In genomic region chr4:139823138-139823869, GRCm38 (mm10) we compare ENCODE assay signal across 10 mouse cellular contexts. TPM values are rescaled to one million over a fixed set of nuclear protein-coding genes. Genes with fewer than 3 reads are reported as not detected.
A peak's percentile ranks its signal among the peaks of the same experiment; 100 is the strongest.
DNase-seq lines count a peak whose midpoint lies in the region; ATAC-seq lines count a peak whose summit lies in the region.
"Had no signal": no experiment of that assay in that cellular context is flagged by ENCODE, and none has a peak within 500 bp of the region (broad histone marks: within the 10 kb centered on the region; RNA-seq: fewer than 3 reads in every experiment).

No protein-coding gene starts in this region.

- no peak overlapping the region for H3K9ac ChIP-seq in kidney, embryonic 15.5 days
- H3K9ac ChIP-seq in embryonic facial prominence, embryonic 15.5 days: 0 out of 2 replicates have a peak overlapping the region, but pooled peaks have one; percentile 6
- H3K9ac ChIP-seq in limb, embryonic 11.5 days (ENCODE audit: low read length): no peak overlapping the region
- H3K9ac ChIP-seq in neural tube, embryonic 13.5 days: peak overlapping the region; percentile 52; the same call in 1 of the 2 replicates

- H3K9me3 ChIP-seq in kidney, embryonic 15.5 days (replicated peaks): no peaks in the 10 kb centered on the region
- no peaks in the 10 kb centered on the region for H3K9me3 ChIP-seq in embryonic facial prominence, embryonic 15.5 days (replicated peaks)
- no peaks in the 10 kb centered on the region for H3K9me3 ChIP-seq in limb, embryonic 11.5 days (ENCODE audit: control insufficient read depth, low read length)
- no peaks in the 10 kb centered on the region for H3K9me3 ChIP-seq in neural tube, embryonic 13.5 days

- H3K4me2 ChIP-seq in kidney, embryonic 15.5 days: no peak overlapping the region
- H3K4me2 ChIP-seq in embryonic facial prominence, embryonic 15.5 days (replicated peaks): peak overlapping the region; percentile 36
- no peak overlapping the region for H3K4me2 ChIP-seq in limb, embryonic 11.5 days (ENCODE audit: low read depth, severe bottlenecking)
- H3K4me2 ChIP-seq in neural tube, embryonic 13.5 days: peak overlapping the region; percentile 48

- no peak for DNase-seq in kidney, adult 8-10 months
- DNase-seq in limb, embryonic 11.5 days (ENCODE audit: low spot score): peak; percentile 64
- DNase-seq in right cerebral cortex, postnatal 14 days: no peak
- DNase-seq in urinary bladder, postnatal 36 days (ENCODE audit: low spot score in 2 of 2): no peak

- H3K27ac ChIP-seq in kidney, embryonic 15.5 days: no peak overlapping the region
- H3K27ac ChIP-seq in embryonic facial prominence, embryonic 15.5 days (replicated peaks): no peak overlapping the region; the same call in 1 of the 2 replicates
- no peak overlapping the region for H3K27ac ChIP-seq in limb, embryonic 11.5 days (replicated peaks; ENCODE audit: low read depth, low read length)
- H3K27ac ChIP-seq in neural tube, embryonic 13.5 days (replicated peaks): no peak overlapping the region
- H3K27ac ChIP-seq: left cerebral cortex, adult 2 months had no signal

- H3K27me3 ChIP-seq in kidney, embryonic 15.5 days: peaks cover 100% of the 10 kb centered on the region
- peaks cover 95% of the 10 kb centered on the region for H3K27me3 ChIP-seq in embryonic facial prominence, embryonic 15.5 days
- H3K27me3 ChIP-seq in limb, embryonic 11.5 days (ENCODE audit: control insufficient read depth, insufficient read depth, low read length): peaks cover 96% of the 10 kb centered on the region
- H3K27me3 ChIP-seq in neural tube, embryonic 13.5 days: peaks cover 98% of the 10 kb centered on the region

- peaks cover 34% of the 10 kb centered on the region for H3K4me1 ChIP-seq in kidney, embryonic 15.5 days
- peaks cover 42% of the 10 kb centered on the region for H3K4me1 ChIP-seq in embryonic facial prominence, embryonic 15.5 days
- peaks cover 8% of the 10 kb centered on the region for H3K4me1 ChIP-seq in limb, embryonic 11.5 days (ENCODE audit: control insufficient read depth, insufficient read depth, low read length)
- H3K4me1 ChIP-seq in neural tube, embryonic 13.5 days (replicated peaks): peaks cover 80% of the 10 kb centered on the region

- H3K36me3 ChIP-seq in kidney, embryonic 15.5 days: no peaks in the 10 kb centered on the region
- H3K36me3 ChIP-seq in embryonic facial prominence, embryonic 15.5 days: no peaks in the 10 kb centered on the region
- H3K36me3 ChIP-seq in limb, embryonic 11.5 days (ENCODE audit: control insufficient read depth, insufficient read depth, low read length): no peaks in the 10 kb centered on the region
- H3K36me3 ChIP-seq in neural tube, embryonic 13.5 days: no peaks in the 10 kb centered on the region

- no peak for ATAC-seq in kidney, embryonic 15.5 days (replicated peaks; ENCODE audit: low FRiP score)
- no peak for ATAC-seq in embryonic facial prominence, embryonic 15.5 days (ENCODE audit: insufficient number of reproducible peaks, low FRiP score, low TSS enrichment, low read depth)
- no peak for ATAC-seq in limb, embryonic 11.5 days (ENCODE audit: insufficient number of reproducible peaks, low FRiP score, low TSS enrichment, low read depth)
- ATAC-seq in neural tube, embryonic 13.5 days (ENCODE audit: low read depth): no peak
- no peak for ATAC-seq in megakaryocyte progenitor cell, adult 5-6 weeks (replicated peaks; ENCODE audit: poor library complexity)

- under 1% methylated on average over 44 of the region's 44 CpGs for WGBS in kidney, embryonic 15.5 days
- WGBS in embryonic facial prominence, embryonic 15.5 days: 2% methylated on average over 44 of the region's 44 CpGs
- under 1% methylated on average over 44 of the region's 44 CpGs for WGBS in limb, embryonic 11.5 days
- under 1% methylated on average over 44 of the region's 44 CpGs for WGBS in neural tube, embryonic 13.5 days

- 0 out of 2 replicates have a peak overlapping the region, but pooled peaks have one; percentile 6 for H3K4me3 ChIP-seq in kidney, embryonic 15.5 days (replicated peaks)
- peak overlapping the region; percentile 24 for H3K4me3 ChIP-seq in embryonic facial prominence, embryonic 15.5 days (replicated peaks)
- H3K4me3 ChIP-seq in limb, embryonic 11.5 days (ENCODE audit: low read depth, low read length): no peak overlapping the region
- peak overlapping the region; percentile 22 for H3K4me3 ChIP-seq in neural tube, embryonic 13.5 days
- H3K4me3 ChIP-seq: left cerebral cortex, adult 2 months had no signal

RNA-seq across cellular contexts. Expression of gene Pax7, which starts 10.0 kb away (rescaled TPM):
- 0.05 and 0.10 TPM in 2 replicates for polyA plus RNA-seq in kidney, embryonic 15.5 days (2015; fragmentation: Nextera tagmentation; extraction: Ambion mirVana)
- 1.7 and 2.6 TPM in 2 replicates for polyA plus RNA-seq in embryonic facial prominence, embryonic 15.5 days (2015; fragmentation: Nextera tagmentation; extraction: Ambion mirVana)
- polyA plus RNA-seq in limb, embryonic 11.5 days (2014; fragmentation: Nextera tagmentation; extraction: Ambion mirVana): 0.25 and 0.31 TPM in 2 replicates
- polyA plus RNA-seq in neural tube, embryonic 13.5 days (2015; fragmentation: Nextera tagmentation; extraction: Ambion mirVana): 0.50 and 0.70 TPM in 2 replicates
- total RNA-seq in megakaryocyte progenitor cell, adult 5-6 weeks (2015): not detected in 2 replicates
- not detected in 2 replicates for total RNA-seq in megakaryocyte progenitor cell, adult 5-6 weeks (2017)
- total RNA-seq: hematopoietic stem cell, adult 5-6 weeks; left cerebral cortex, adult 2 months had no signal

Comparison
In these comparisons a context has a peak if more than half of its experiments do, and no peak if none do; other contexts are left out.
1. H3K4me2 ChIP-seq: peak in embryonic facial prominence, embryonic 15.5 days (single experiment) and neural tube, embryonic 13.5 days (single experiment); none in kidney, embryonic 15.5 days (single experiment) and limb, embryonic 11.5 days (single experiment).
2. H3K9ac ChIP-seq: peak in embryonic facial prominence, embryonic 15.5 days (single experiment) and neural tube, embryonic 13.5 days (single experiment); none in kidney, embryonic 15.5 days (single experiment) and limb, embryonic 11.5 days (single experiment).